Mouse (Mus musculus) kidney, embryonic 16.5 days (tissue): ENCODE measurements at regions not wholly inside any gene's neighbourhood (a gene's known extent, or its start where the extent isn't known, plus 50 kb on each side); places are given as distances from the start of the nearest gene placed in this dataset.

ENCODE experiments used
- ATAC-seq: fragments of 200-750 bp; cut with Nextera tagmentation; 2 replicates; pipeline ENCODE4 v1.8.0; 2017; ENCODE audit warnings: moderate TSS enrichment; ENCODE audit not compliant: low FRiP score, low TSS enrichment
- H3K27ac ChIP-seq: fragments of 300-500 bp; sonication (generic); 2 replicates; pipeline ENCODE4 v1.5.1; 2014; ENCODE audit warnings: low read length
- H3K27me3 ChIP-seq: fragments of 300-500 bp; sonication (generic); 2 replicates; pipeline ENCODE4 v1.6.1; 2014; ENCODE audit warnings: low read length, control low read depth, mixed read lengths; ENCODE audit not compliant: insufficient read depth
- H3K36me3 ChIP-seq: fragments of 300-500 bp; sonication (generic); 2 replicates; pipeline ENCODE4 v1.6.1; 2014; ENCODE audit warnings: low read length, control low read depth, mixed read lengths; ENCODE audit not compliant: insufficient read depth
- H3K4me1 ChIP-seq: fragments of 300-500 bp; sonication (generic); 2 replicates; pipeline ENCODE4 v1.6.1; 2014; ENCODE audit warnings: low read length, control low read depth, mixed read lengths; ENCODE audit not compliant: insufficient read depth
- H3K4me2 ChIP-seq: fragments of 300-500 bp; sonication (generic); replicated peaks from 2 replicates; pipeline ENCODE4 v1.6.1; 2014; ENCODE audit warnings: low read depth, low read length
- H3K4me3 ChIP-seq: fragments of 300-500 bp; sonication (generic); 2 replicates; pipeline ENCODE4 v1.5.1; 2014; ENCODE audit warnings: mild to moderate bottlenecking, low read length
- H3K9ac ChIP-seq: fragments of 300-500 bp; sonication (generic); replicated peaks from 2 replicates; pipeline ENCODE4 v1.6.1; 2014; ENCODE audit warnings: low read length
- H3K9me3 ChIP-seq: fragments of 300-500 bp; sonication (generic); 2 replicates; pipeline ENCODE4 v1.6.1; 2016; ENCODE audit warnings: low read length, control low read depth
- WGBS: fragments of 180-500 bp; shearing (Covaris S2); extraction: QIAGEN DNeasy Blood & Tissue Kit; methylation state at CpG from one replicate; pipeline ENCODE4 v1.1.7; 2014; 5-methylcytosine and 5-hydroxymethylcytosine counted together

DNA sequence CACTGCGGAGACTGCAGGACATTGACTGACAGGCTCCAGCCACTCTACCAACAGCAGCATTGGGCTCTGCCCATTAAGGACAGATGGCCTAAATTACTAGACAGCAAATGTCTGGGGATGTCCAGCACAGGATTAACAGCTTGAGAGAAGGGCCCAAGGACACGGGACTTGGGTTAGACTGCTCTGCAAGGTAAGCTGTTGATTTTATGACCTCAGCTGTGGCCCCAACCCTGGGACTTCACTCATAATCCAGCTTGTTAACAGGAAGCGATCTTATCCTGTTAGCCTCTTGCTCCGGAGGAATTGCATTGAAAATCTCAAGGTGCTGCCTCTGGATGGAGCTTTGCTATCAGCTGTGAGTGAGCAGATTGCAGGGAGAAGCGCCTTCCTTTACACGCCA is 293.2 kb upstream of the Eef2kmt start:
- 41% methylated on average over 6 of the region's 6 CpGs for WGBS
- H3K27ac ChIP-seq: no peak overlapping the region
- H3K4me1 ChIP-seq: no peaks in the 10 kb centered on the region
- H3K27me3 ChIP-seq: no peaks in the 10 kb centered on the region
- H3K9ac ChIP-seq: no peak overlapping the region
- no peak overlapping the region for H3K4me3 ChIP-seq
- ATAC-seq: no peak
- H3K36me3 ChIP-seq: no peaks in the 10 kb centered on the region
- H3K9me3 ChIP-seq: no peaks in the 10 kb centered on the region
- no peak overlapping the region for H3K4me2 ChIP-seq

GRCm38 (mm10) chr16:5548602-5549001 is 292.8 kb upstream of the Eef2kmt start:
- Histone ChIP-seq H3K36me3 (no peaks in the 10 kb centered on the region), H3K27me3 (no peaks in the 10 kb centered on the region), H3K4me2 (no peak overlapping the region), H3K27ac (no peak overlapping the region), H3K9me3 (no peaks in the 10 kb centered on the region), H3K4me1 (no peaks in the 10 kb centered on the region), H3K9ac (no peak overlapping the region), H3K4me3 (no peak overlapping the region)
- no peak for ATAC-seq
- 66% methylated on average over 3 of the region's 3 CpGs for WGBS

DNA sequence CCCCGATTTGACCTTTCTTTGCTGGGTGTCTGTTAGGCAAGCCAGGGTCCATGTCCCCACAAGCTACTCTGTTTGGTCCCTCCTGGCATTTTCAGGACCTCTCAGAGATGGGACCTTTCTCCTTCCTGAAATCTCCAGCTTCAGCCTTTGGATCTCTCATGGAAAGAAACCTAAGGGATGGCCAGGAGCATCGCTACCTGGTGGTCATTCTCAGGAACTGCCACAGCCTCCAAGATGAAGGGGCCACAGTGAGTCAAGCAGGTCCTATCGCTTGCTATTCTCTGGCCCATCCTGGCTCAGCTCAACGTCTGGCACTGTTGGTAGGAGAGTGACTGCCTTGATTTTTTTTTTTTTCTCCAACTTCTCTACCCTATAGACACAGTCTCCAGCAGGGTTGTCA is 291.0 kb upstream of the Eef2kmt start:
- 53% methylated on average over 4 of the region's 4 CpGs for WGBS

DNA sequence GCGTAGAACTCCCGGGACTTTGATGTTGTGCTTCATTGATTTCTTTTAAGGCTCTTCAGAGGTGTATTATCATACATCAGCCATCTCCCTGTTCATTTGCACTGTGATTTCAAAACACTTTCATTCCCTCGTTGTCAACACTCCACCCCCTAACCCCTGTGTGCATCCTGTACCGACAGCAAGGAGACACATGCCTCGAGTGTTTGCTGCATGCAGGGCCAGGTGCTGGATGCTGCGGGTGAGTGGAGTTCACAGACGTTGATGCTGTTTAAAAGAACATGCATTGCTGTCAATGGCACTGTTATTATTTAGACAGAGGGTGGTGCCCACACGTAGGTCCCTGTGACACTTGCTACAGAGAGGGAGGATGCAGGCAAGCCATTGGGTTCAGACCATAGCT is 290.0 kb upstream of the Eef2kmt start:
- H3K4me2 ChIP-seq: no peak overlapping the region
- H3K27me3 ChIP-seq: no peaks in the 10 kb centered on the region
- H3K9me3 ChIP-seq: no peaks in the 10 kb centered on the region
- no peak overlapping the region for H3K4me3 ChIP-seq
- ATAC-seq: no peak
- no peaks in the 10 kb centered on the region for H3K4me1 ChIP-seq
- no peaks in the 10 kb centered on the region for H3K36me3 ChIP-seq
- WGBS: 27% methylated on average over 8 of the region's 8 CpGs
- no peak overlapping the region for H3K9ac ChIP-seq
- H3K27ac ChIP-seq: no peak overlapping the region

More for the DNA sequence above, 291.0 kb upstream of the Eef2kmt start:
- Histone ChIP-seq H3K4me3 (no peak overlapping the region), H3K27ac (no peak overlapping the region), H3K9ac (no peak overlapping the region), H3K4me2 (no peak overlapping the region), H3K4me1 (no peaks in the 10 kb centered on the region), H3K27me3 (no peaks in the 10 kb centered on the region), H3K9me3 (no peaks in the 10 kb centered on the region), H3K36me3 (no peaks in the 10 kb centered on the region)
- ATAC-seq: no peak

DNA sequence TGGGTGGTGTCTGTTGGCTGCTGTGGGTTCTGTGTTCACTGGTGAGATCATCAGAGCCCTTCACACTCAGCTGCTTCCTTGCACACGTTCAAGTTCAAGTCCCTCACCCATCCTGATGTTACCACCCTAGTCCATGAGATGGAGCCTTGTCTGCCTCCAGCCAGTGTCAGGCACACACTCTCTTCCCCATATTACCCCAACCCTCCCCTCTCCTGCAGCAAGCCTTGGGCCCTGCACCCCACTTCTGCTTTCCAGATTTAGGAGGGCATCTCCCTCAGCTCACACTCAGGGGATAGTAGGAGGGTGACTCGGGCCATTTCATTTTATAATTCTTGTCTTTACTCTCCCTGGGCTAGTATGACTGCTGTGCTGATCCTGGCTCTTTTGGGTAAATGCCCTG is 288.7 kb upstream of the Eef2kmt start:
- Histone ChIP-seq H3K36me3 (no peaks in the 10 kb centered on the region), H3K9me3 (no peaks in the 10 kb centered on the region), H3K9ac (no peak overlapping the region), H3K4me3 (no peak overlapping the region), H3K27ac (no peak overlapping the region), H3K27me3 (no peaks in the 10 kb centered on the region), H3K4me1 (no peaks in the 10 kb centered on the region), H3K4me2 (no peak overlapping the region)
- no peak for ATAC-seq
- 57% methylated on average over 2 of the region's 2 CpGs for WGBS

- Histone ChIP-seq H3K27me3 (no peaks in the 10 kb centered on the region), H3K4me2 (no peak overlapping the region), H3K9ac (no peak overlapping the region), H3K27ac (no peak overlapping the region), H3K9me3 (no peaks in the 10 kb centered on the region; the same call in 1 of the 2 replicates), H3K4me1 (0 out of 2 replicates have a peak, but pooled peaks cover 4% of the 10 kb centered on the region), H3K36me3 (no peaks in the 10 kb centered on the region), H3K4me3 (no peak overlapping the region)
- peak; percentile 17; the same call in 1 of the 2 replicates for ATAC-seq
- 69% methylated on average over 10 of the region's 10 CpGs for WGBS
Observed at GRCm38 (mm10) chr16:5538836-5539510, 283.2 kb upstream of the Eef2kmt start.

DNA sequence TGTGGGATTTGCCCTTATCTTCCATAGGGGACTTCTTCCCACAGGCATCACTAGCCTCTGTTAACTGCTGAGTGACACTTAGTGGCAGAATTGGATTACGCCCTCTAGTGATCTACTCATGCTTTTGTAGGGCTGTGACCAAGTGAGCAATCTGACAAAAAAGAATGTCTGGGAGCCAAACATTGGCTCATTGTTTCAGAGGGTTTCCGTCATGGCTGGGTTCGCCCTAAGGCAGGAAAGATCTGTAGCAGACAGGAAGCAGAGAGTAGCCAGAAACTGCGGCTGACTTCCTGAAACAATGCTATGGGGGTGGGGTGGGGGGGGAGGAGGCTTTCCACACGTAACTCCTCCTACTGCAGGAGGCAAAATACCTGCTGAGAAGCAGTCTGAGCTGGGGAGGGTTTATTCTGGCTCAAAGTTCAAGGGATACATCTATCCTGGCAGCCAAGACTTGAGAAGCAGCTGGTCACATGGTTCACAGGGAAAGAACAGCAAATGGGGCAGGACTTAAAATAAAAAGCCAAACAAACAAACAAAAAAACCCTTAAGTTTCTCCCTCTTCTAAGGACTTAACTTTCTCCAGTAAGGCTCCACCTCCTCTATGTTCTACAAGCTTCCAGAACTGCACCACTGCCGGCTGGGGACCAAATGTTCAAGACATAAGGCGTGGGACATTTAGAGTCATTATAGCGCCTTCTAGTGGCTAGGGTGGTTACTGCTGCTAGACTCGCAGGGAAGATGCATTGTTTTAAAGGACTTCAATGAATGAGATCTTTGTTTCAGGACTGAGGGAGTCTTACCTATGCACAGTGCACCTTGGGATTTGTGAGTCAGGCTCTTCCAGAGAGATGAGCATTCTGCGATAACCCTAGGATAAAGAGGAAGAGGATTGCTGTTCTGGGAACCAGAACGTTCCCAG is 281.8 kb upstream of the Eef2kmt start:
- WGBS: 56% methylated on average over 11 of the region's 11 CpGs
- H3K4me2 ChIP-seq: no peak overlapping the region
- H3K9ac ChIP-seq: no peak overlapping the region
- no peak overlapping the region for H3K27ac ChIP-seq
- H3K4me3 ChIP-seq: no peak overlapping the region
- no peaks in the 10 kb centered on the region for H3K36me3 ChIP-seq
- no peak for ATAC-seq
- no peaks in the 10 kb centered on the region for H3K27me3 ChIP-seq
- 0 out of 2 replicates have a peak, but pooled peaks cover 4% of the 10 kb centered on the region for H3K4me1 ChIP-seq
- H3K9me3 ChIP-seq: no peaks in the 10 kb centered on the region; the same call in 1 of the 2 replicates

DNA sequence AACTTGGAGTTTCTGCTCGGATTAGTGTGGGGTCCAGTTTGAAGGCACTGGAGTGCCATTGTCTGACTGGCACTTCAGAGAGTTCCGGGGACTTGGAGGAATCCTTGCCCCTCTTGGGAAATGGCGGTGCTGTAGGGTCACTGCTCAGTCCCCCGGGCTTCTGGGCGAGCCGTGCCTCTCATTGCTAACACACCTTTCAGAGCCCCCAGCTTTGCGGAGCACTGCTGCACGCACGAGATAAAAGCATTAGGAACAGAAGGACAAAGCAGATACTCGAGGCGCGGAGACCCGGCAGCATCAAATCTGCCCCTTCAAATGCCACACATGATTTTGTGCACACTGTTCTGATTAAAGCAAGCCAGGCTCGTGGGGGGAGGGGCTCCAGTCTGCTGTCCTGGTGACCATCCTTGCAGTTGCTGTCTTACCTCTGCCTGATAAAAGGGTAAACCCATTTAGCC is 280.8 kb upstream of the Eef2kmt start:
- Histone ChIP-seq H3K9ac (no peak overlapping the region), H3K27me3 (no peaks in the 10 kb centered on the region), H3K9me3 (no peaks in the 10 kb centered on the region; the same call in 1 of the 2 replicates), H3K4me1 (0 out of 2 replicates have a peak, but pooled peaks cover 4% of the 10 kb centered on the region), H3K4me3 (no peak overlapping the region), H3K4me2 (no peak overlapping the region), H3K27ac (no peak overlapping the region), H3K36me3 (no peaks in the 10 kb centered on the region)
- ATAC-seq: no peak
- 35% methylated on average over 14 of the region's 14 CpGs for WGBS

DNA sequence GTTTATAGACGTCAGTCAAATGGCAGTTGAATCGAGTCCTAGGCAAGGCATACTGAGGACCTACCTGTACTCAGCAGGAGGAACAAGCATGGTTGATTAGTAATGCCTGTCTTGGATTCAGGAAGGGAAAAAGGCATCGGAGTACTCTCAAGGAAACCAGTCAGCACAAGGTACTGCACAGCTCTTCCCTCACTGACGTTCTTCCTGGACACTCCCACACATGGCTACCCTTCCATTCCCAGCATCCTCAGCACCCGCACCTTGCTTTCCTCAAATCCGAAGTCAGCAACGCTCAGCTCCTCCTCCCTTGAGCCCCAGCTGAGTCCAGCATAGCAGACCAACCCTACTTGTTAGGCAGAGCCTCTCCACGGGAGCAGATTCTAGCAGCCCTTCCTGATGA is 279.6 kb upstream of the Eef2kmt start:
- Histone ChIP-seq H3K4me1 (0 out of 2 replicates have a peak, but pooled peaks cover 4% of the 10 kb centered on the region), H3K9ac (no peak overlapping the region), H3K9me3 (no peaks in the 10 kb centered on the region; the same call in 1 of the 2 replicates), H3K27me3 (no peaks in the 10 kb centered on the region), H3K4me3 (no peak overlapping the region), H3K4me2 (peak overlapping the region; percentile 12), H3K27ac (no peak overlapping the region), H3K36me3 (no peaks in the 10 kb centered on the region)
- WGBS: 39% methylated on average over 8 of the region's 8 CpGs
- ATAC-seq: peak; percentile 39; the same call in 1 of the 2 replicates
